Comparison of ENCODE assay signal across 13 mouse cellular contexts in the genomic region with DNA sequence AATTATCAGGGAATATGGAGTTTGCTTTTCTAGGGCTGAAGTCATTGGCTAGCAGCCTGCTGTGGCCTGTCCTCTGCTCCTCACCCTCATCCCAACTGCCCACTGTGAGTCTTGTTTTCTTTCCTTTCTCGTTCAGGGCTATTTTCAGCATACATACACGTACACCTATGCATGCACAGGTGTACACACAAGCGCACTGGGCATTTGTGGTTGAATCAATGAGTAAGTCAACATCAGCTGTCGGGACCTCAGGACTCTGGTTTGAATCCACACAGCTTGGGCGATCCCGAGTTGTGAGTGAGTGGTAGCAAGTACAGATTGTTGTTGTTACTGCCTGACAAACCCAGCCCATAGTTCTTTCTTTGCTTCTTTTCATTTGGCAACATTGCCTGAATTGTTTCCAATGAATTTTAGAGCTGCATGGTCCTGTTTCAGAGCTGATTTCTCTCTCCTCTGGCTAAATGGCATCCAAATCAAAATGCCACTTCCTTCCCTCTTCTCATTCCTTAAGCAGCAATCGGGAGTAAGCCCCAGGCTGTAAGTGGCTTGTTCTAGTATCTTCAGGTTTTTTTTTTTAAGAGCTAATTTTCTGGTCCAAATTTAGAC.
"Had no signal": no experiment of that assay in that cellular context is flagged by ENCODE, and none has a peak within 500 bp of the region (broad histone marks: within the 10 kb centered on the region; RNA-seq: fewer than 3 reads in every experiment).

No protein-coding gene starts in this region.

- H3K4me2 ChIP-seq: limb, embryonic 15.5 days; liver, embryonic 12.5 days; lung, embryonic 14.5 days; midbrain, embryonic 11.5 days; midbrain, embryonic 15.5 days; stomach, embryonic 15.5 days had no signal

- DNase-seq: kidney, adult 9 months; kidney, postnatal 36 days; lung, embryonic 14.5 days; lung, postnatal 10 days; lung, postnatal 4 days; spleen, adult 18-20 months; thymus, postnatal 36 days had no signal

- H3K27me3 ChIP-seq: limb, embryonic 15.5 days; liver, embryonic 12.5 days; megakaryocyte, embryonic 14.5 days; midbrain, embryonic 15.5 days; stomach, embryonic 15.5 days had no signal

- H3K36me3 ChIP-seq: limb, embryonic 15.5 days; liver, embryonic 12.5 days; midbrain, embryonic 15.5 days; stomach, embryonic 15.5 days had no signal

- ATAC-seq: liver, embryonic 12.5 days; midbrain, embryonic 15.5 days had no signal

- H3K4me3 ChIP-seq: limb, embryonic 15.5 days; liver, embryonic 12.5 days; megakaryocyte, embryonic 14.5 days; midbrain, embryonic 15.5 days; stomach, embryonic 15.5 days had no signal
